Mouse (Mus musculus) stomach, postnatal 0 days (tissue): ENCODE results near the gene Adora2a. TPM values are rescaled to one million over a fixed set of nuclear protein-coding genes. Genes with fewer than 3 reads are reported as not detected.

Experiments
- ATAC-seq: fragments of 200-750 bp; cut with Nextera tagmentation; 2 replicates; pipeline ENCODE4 v1.8.0; 2017; ENCODE audit not compliant: low FRiP score, low TSS enrichment
- DNase-seq: peaks from one replicate; pipeline ENCODE4 v3.0.0-alpha.2; 2016; ENCODE audit warnings: low spot score
- H3K27ac ChIP-seq: fragments of 300-500 bp; sonication (generic); replicated peaks from 2 replicates; pipeline ENCODE4 v1.5.1; 2014; ENCODE audit warnings: mild to moderate bottlenecking, control low read depth
- H3K27me3 ChIP-seq: fragments of 300-500 bp; sonication (generic); 2 replicates; pipeline ENCODE4 v1.6.1; 2014; ENCODE audit warnings: low read length; ENCODE audit not compliant: control insufficient read depth, insufficient read depth
- H3K36me3 ChIP-seq: fragments of 300-500 bp; sonication (generic); 2 replicates; pipeline ENCODE4 v1.6.1; 2014; ENCODE audit warnings: low read length, mixed read lengths; ENCODE audit not compliant: control insufficient read depth, insufficient read depth
- H3K4me1 ChIP-seq: fragments of 300-500 bp; sonication (generic); replicated peaks from 2 replicates; pipeline ENCODE4 v1.6.1; 2014; ENCODE audit warnings: antibody characterized with exemption; ENCODE audit not compliant: control insufficient read depth, insufficient read depth
- H3K4me2 ChIP-seq: fragments of 300-500 bp; sonication (generic); replicated peaks from 2 replicates; pipeline ENCODE4 v1.6.1; 2014; ENCODE audit warnings: low read depth, mild to moderate bottlenecking, control low read depth, moderate library complexity
- H3K4me3 ChIP-seq: fragments of 300-500 bp; sonication (generic); 2 replicates; pipeline ENCODE4 v1.5.1; 2014; ENCODE audit warnings: low read depth, low read length, control low read depth
- H3K9ac ChIP-seq: fragments of 300-500 bp; sonication (generic); 2 replicates; pipeline ENCODE4 v1.6.1; 2014; ENCODE audit warnings: mild to moderate bottlenecking, low read length, control low read depth, mixed read lengths
- H3K9me3 ChIP-seq: fragments of 300-500 bp; sonication (generic); 2 replicates; pipeline ENCODE4 v1.6.1; 2016; ENCODE audit warnings: low read length; ENCODE audit not compliant: control insufficient read depth
- CTCF ChIP-seq: IDR thresholded peaks from 2 replicates; pipeline ENCODE4 v1.5.1; 2016; ENCODE audit warnings: antibody characterized with exemption, low read depth, mild to moderate bottlenecking, moderate library complexity
- EP300 ChIP-seq: optimal IDR thresholded peaks from 2 replicates; pipeline ENCODE3; 2016; ENCODE audit warnings: antibody characterized with exemption
- WGBS: fragments of 180-500 bp; shearing (Covaris S2); extraction: QIAGEN DNeasy Blood & Tissue Kit; methylation state at CpG from one replicate; pipeline ENCODE4 v1.1.7; 2014; 5-methylcytosine and 5-hydroxymethylcytosine counted together
- polyA plus RNA-seq: library from polyadenylated mRNA; unstranded; fragments of >200 nt; fragmentation: Nextera tagmentation; extraction: Ambion mirVana; gene quantifications from 2 replicates; pipeline ENCODE4 v1.2.1, GENCODE M21; 2015

Gene Adora2a
- polyA plus RNA-seq, 1 experiment from 2014 or later, result 0.82 TPM

DNA sequence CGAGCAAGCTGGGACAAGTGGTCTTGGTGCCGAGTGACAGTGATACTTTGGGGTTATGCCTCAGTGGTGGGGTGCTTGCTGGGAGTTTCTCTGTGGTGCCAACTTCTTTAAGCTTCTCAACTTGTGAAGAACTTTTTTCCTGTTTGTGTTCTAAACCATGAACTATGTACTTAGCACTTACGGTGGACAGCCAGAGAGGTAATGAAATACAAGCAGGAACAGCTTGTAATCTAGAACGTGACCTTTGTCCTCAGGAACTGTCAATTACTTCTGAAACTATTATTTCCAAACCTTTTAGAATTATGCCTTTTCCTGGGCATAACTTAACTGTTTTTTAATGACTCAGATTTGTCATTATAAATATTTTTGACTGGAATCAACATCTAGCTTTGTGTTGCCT is 22.3 kb upstream of the Adora2a start:
- Histone ChIP-seq H3K27me3 (no peaks in the 10 kb centered on the region), H3K4me2 (no peak overlapping the region), H3K27ac (no peak overlapping the region), H3K4me1 (no peaks in the 10 kb centered on the region), H3K4me3 (no peak overlapping the region), H3K36me3 (peaks cover 6% of the 10 kb centered on the region; the same call in 1 of the 2 replicates), H3K9me3 (no peaks in the 10 kb centered on the region), H3K9ac (no peak overlapping the region)
- TF ChIP-seq CTCF (no peak), EP300 (no peak)
- no peak for DNase-seq
- 56% methylated on average over 4 of the region's 4 CpGs for WGBS
- ATAC-seq, result no peak

DNA sequence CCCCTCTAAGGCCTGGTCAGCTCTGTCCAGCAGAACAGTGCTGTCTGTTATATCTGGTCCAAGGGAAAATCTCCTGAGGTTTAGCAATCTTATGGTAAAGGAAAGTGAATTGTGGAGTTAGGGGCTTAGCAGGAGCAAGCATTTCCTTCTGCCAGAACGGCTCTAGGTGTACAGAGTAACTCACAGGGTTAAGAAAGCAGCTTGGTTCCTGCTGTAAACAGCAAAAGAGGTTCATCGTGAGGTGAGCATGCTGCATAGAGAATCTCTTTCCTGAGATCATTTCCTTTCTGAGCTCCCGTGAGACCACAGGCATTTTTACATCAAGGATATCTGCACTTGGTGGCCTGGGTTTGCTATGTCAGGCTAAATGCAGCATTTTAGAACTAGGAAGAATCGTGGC is 21.8 kb upstream of the Adora2a start:
- Histone ChIP-seq H3K9ac (no peak overlapping the region), H3K27ac (no peak overlapping the region), H3K27me3 (no peaks in the 10 kb centered on the region), H3K4me3 (no peak overlapping the region), H3K36me3 (peaks cover 6% of the 10 kb centered on the region; the same call in 1 of the 2 replicates), H3K4me1 (no peaks in the 10 kb centered on the region), H3K9me3 (no peaks in the 10 kb centered on the region), H3K4me2 (no peak overlapping the region)
- DNase-seq, result peak; percentile 7
- WGBS, result 67% methylated on average over 4 of the region's 4 CpGs
- no peak for ATAC-seq
- TF ChIP-seq CTCF (no peak), EP300 (no peak)

DNA sequence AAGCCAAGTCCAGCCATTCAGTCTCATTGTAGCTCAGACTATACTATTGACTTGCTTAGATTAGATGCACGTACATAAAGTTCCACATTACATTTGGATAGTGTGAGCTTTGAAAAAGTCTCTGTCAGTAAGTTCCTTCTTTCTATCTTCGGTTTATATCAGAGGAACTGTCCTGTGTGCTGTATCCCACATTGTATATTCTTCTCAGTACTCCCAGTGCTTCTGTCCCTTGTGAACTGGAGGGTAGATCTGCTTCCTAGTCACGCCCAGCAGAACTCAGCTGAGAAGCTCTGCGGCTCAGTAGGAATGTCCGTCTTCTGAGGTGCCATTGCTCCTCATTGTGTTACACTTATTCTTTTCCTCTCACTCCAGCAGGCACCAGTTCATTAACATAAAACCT is 18.1 kb upstream of the Adora2a start:
- WGBS, result 92% methylated on average over 5 of the region's 5 CpGs
- Histone ChIP-seq H3K27me3 (no peaks in the 10 kb centered on the region), H3K4me2 (no peak overlapping the region), H3K4me1 (no peaks in the 10 kb centered on the region), H3K27ac (no peak overlapping the region), H3K9me3 (no peaks in the 10 kb centered on the region), H3K36me3 (peaks cover 18% of the 10 kb centered on the region), H3K9ac (no peak overlapping the region), H3K4me3 (no peak overlapping the region)
- TF ChIP-seq EP300 (no peak), CTCF (no peak)
- no peak for DNase-seq
- ATAC-seq, result no peak

DNA sequence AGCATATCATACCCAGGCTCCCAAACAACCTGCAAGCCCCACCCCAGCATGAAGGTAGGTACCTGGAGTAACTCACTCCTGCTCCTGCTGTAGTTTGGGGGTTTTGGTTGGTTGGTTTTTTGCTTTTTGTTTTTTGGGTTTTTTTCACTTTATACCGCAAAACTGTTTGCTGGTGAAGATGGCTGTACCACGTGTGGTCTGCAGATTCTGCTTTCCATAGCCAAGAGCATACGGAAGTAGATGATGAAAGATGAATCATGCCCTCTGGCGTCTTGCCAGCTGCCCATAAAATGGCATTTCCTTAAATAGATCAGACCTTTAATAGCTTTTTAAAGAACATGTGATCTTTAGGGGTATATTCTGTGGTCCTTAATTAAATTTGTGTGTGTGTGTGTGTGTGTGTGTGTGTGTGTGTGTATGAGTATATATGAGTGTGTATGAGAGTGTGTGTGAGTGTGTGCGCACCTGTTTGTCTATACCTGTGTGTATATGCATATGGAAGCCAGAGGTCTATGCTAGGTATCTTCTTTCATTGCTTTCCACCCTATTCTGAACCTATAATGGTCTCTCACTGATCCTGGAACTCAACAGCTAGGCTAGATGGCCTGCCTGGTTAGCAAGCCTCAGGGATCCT is 16.8 kb upstream of the Adora2a start:
- Histone ChIP-seq H3K9ac (no peak overlapping the region), H3K4me2 (no peak overlapping the region), H3K36me3 (peaks cover 15% of the 10 kb centered on the region), H3K27me3 (no peaks in the 10 kb centered on the region), H3K9me3 (no peaks in the 10 kb centered on the region), H3K4me1 (no peaks in the 10 kb centered on the region), H3K4me3 (no peak overlapping the region), H3K27ac (0 out of 2 replicates have a peak overlapping the region, but pooled peaks have one; percentile 13)
- DNase-seq, result peak; percentile 76
- WGBS, result 40% methylated on average over 5 of the region's 5 CpGs
- peak; percentile 58 for ATAC-seq
- no peak for TF ChIP-seq CTCF
- TF ChIP-seq EP300, result no peak

DNA sequence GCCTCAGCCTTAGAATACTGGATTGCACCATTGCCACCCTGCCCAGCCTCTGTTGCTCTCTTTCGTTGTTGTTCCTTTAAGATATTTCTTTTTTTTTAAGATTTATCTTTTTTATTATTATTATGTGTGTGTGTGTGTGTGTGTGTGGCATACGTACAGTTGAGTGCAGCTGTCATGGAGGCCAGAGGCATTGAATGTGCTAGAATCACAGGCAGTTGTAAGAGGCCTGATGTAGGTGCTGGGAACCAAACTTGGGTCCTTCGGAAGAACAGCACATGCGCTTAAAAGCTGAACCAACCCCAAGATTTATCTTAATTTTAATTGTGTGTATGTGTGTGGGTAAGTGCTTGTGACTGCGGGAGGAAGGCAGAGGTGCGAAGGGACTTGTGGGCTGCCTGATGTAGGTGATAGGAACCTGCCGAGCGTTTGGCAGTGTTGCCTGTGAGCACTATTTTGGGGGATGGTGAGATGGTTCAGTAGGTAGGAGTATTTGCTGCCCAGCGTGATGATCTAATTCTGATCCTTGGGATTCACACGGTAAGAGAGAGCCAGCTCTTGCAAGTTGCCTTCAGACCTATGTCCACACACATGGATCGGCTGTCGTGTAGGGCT is 15.4 kb upstream of the Adora2a start:
- no peaks in the 10 kb centered on the region for H3K27me3 ChIP-seq
- no peak overlapping the region for H3K4me2 ChIP-seq
- H3K4me3 ChIP-seq, result no peak overlapping the region
- H3K4me1 ChIP-seq, result no peaks in the 10 kb centered on the region
- 87% methylated on average over 12 of the region's 12 CpGs for WGBS
- DNase-seq, result no peak
- H3K9ac ChIP-seq, result no peak overlapping the region
- no peak overlapping the region for H3K27ac ChIP-seq
- peaks cover 12% of the 10 kb centered on the region for H3K36me3 ChIP-seq
- no peaks in the 10 kb centered on the region for H3K9me3 ChIP-seq
- no peak for ATAC-seq
- no peak for TF ChIP-seq EP300
- TF ChIP-seq CTCF, result no peak

DNA sequence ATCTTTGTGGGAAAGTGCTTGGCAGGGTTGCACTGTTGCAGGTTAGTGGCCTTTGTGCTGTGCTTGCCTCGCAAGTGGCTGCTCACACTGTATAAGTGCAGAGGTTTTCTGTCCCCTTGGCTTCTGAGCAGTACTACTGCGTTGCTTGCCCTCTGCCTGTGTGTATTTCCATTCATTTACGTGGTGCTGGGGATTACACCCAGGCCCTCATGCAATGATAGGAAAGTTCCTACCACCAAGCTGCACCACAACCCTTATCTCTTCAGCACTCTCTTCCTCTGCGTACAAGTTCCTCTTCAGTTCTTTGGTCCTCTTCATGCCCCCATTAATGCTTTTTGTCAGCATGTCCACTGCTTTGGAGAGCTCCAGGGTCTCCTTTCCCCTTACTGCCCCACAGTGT is 14.7 kb upstream of the Adora2a start:
- no peak for ATAC-seq
- Histone ChIP-seq H3K9ac (no peak overlapping the region), H3K9me3 (no peaks in the 10 kb centered on the region), H3K4me3 (no peak overlapping the region), H3K4me1 (no peaks in the 10 kb centered on the region), H3K27ac (no peak overlapping the region), H3K27me3 (no peaks in the 10 kb centered on the region), H3K4me2 (no peak overlapping the region), H3K36me3 (peaks cover 13% of the 10 kb centered on the region)
- 87% methylated on average over 4 of the region's 4 CpGs for WGBS
- TF ChIP-seq CTCF, result no peak
- no peak for TF ChIP-seq EP300
- DNase-seq, result no peak
